Mouse (Mus musculus) lung, postnatal 36 days (tissue): Measurements from ENCODE around the gene Olfr221.
"Not testable (repeated sequence)": the region's sequence is repeated elsewhere in the genome, so short reads cannot be mapped to it uniquely, and the experiment has no call there.

Source experiments
- DNase-seq: peaks from one replicate; pipeline ENCODE4 v3.0.0; 2022; ENCODE audit warnings: mixed read lengths

Olfr221 gene

DNA sequence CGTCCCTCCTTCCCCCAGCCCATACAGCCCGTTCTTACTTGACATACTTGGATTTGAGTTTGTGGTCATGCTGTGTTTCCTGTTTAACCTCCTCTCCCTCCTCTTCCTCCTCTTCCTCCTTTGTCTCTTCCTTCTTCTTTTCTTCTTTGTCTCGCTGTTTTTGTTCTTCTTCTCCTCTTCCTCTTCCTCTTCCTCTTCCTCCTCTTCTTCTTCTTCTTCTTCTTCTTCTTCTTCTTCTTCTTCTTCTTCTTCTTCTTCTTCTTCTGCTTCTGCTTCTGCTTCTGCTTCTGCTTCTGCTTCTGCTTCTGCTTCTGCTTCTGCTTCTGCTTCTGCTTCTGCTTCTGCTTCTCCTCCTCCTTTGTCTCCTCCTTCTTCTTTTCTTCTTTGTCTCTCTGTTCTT lies at the start of gene Olfr221:
TSS of gene Olfr221 (minus strand) at position 101 of the 400 bp plus-strand sequence.
- not testable (repeated sequence) for DNase-seq

GRCm38 (mm10) chr14:52083083-52083482 lies 40.8 kb upstream of the Olfr221 start:
- DNase-seq: no peak

DNA sequence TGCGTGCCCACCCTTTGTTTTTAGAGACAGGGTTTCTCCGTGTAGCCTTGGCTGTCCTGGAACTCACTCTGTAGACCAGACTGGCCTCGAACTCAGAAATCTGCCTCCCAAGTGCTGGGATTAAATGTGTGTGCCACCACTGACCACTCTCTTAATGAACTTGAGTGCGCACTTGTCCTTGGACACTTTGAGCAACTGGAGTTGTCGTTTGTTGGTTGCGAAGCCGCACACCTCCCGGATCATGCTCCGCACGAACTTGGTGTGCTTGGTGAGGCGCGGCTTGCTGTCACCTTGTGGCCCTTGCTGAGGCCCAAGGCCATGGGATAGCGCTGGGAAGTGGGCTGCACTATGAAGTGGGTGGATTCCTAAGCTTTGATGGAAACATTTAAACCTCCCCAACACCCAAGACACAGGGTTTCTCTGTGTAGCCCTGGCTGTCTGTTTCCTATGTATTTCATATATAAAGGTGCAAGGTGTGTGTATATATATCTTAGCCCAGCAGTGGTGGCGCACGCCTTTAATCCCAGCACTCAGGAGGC lies 29.4 kb upstream of the Olfr221 start:
- no peak for DNase-seq

GRCm38 (mm10) chr14:52066135-52066534 lies 23.9 kb upstream of the Olfr221 start:
- no peak for DNase-seq

DNA sequence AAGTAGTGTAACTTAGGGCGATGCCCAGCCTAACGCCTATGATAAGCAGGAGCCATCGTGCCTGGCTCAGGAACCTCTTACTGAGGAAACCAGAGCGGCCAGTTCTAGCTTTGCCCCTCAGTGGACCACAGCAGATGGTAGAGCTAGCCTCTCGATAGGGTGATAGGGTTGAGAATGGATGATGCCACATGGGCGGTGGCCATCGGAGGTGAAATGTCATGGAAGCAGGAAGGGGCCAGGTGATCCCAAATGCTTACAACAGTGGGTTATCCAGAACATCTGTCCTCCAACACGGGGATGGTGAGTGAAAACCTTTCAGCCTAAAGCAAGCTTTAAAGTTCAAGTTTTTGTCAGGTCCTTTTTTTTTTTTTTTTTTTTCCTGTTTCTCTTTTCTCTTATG lies 19.5 kb upstream of the Olfr221 start:
- no peak for DNase-seq

DNA sequence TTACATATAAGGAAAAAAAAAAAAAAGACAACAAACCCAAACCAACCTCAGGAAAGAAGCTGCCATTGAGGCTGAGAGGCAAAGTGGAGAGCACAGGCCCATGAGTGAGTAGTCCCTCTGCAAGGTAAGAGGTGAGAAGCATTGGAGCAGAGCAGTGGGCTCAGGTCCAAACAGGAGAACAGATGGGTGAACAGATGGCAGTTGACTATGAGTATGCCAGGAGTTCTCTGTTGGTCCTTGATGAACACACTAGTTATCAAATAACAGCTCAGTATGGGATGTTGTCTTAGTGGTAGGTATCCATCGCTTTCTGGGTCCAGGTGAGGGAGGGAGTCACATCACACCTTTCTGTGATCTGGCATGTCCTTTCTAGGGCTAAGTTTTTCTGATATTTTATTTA lies 18.5 kb upstream of the Olfr221 start:
- DNase-seq: no peak

GRCm38 (mm10) chr14:52059982-52060381 lies 17.7 kb upstream of the Olfr221 start:
- DNase-seq: no peak

DNA sequence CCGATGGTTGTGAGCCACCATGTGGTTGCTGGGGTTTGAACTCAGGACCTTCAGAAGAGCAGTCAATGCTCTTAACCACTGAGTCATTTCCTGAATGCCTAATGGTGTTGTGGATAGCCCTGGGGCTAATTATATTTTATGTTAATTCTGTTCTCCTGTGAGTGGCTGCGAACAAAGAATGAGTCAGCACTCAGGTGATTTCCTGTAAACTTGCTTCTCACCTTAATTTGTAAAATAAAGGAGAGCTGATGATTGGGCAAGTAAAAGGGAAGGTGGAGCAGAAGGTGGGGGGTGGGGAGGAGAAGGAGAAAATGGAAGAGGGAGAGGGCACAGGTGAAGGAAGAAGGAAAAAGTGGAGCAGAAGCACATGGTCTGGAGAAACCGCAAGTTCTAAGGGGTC lies 10.5 kb upstream of the Olfr221 start:
- DNase-seq: not testable (repeated sequence)

GRCm38 (mm10) chr14:52045966-52046565 lies 3.8 kb upstream of the Olfr221 start:
- DNase-seq: no peak

- peak; percentile 56 for DNase-seq
Measured at GRCm38 (mm10) chr14:52044901-52045678, 2.8 kb upstream of the Olfr221 start.

- DNase-seq: peak; percentile 30
Measured at GRCm38 (mm10) chr14:52043446-52043845, 1.2 kb upstream of the Olfr221 start.

DNA sequence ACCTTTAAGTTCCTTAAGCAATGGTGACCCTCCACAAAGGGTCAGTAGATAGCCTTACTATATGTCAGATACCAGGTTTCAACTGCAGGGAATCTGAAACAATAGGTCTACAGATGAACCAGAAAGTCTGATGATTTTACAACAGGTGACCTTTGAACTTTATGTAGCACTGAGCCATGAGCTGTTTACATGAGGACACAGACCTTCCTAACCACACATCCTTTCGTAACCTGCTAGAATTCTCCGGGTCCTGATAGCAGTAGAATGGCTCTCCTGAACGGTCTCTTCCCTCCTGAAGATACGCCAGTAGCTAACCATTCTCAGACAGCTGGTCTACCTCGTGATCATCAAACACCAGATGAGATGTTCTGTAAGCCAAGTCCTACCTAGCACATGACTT lies 2.9 kb downstream of the Olfr221 start:
- no peak for DNase-seq

- no peak for DNase-seq
Measured at GRCm38 (mm10) chr14:52035926-52036325, 6.3 kb downstream of the Olfr221 start.

DNA sequence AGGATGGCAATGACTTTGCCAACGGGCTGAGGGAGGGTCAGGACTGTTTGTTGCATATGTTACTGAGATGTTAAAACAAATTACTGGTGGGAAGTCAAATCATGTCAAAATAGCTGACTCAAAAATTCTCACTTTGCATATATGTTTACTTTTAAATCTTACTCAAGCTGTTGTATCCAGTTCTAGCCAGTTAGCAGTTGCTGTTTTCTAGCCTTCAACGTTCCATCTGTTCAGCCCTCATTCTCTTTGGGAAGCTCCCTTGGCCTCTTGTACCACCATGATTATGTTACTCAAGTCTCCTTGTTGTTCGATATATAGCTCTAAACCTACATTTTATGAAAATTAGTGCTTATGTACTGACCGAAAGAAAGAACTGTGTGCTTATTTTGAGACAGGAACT lies 15.9 kb downstream of the Olfr221 start:
- DNase-seq: no peak

DNA sequence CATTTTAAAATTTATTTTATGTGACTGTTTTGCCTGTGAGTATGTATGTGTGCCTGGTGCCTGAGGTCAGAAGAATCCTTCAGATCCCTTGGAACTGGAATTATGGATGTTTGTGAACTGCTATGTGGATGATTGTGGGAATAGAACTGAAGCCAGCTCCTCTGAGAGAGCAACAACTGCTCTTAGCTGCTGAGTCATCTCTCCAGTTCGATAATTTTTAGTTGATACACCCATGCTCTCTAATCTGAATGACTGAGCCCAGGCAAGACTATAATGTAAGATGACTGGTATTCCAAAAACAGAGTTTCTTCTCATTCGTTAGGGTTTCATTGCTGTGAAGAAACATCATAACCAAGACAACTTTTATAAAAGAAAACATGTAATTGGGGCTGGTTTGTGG lies 18.1 kb downstream of the Olfr221 start:
- DNase-seq: no peak

GRCm38 (mm10) chr14:52022709-52023459 lies 19.4 kb downstream of the Olfr221 start:
- DNase-seq: peak; percentile 95

- no peak for DNase-seq
Measured at GRCm38 (mm10) chr14:52022244-52022708, 20.0 kb downstream of the Olfr221 start.

DNA sequence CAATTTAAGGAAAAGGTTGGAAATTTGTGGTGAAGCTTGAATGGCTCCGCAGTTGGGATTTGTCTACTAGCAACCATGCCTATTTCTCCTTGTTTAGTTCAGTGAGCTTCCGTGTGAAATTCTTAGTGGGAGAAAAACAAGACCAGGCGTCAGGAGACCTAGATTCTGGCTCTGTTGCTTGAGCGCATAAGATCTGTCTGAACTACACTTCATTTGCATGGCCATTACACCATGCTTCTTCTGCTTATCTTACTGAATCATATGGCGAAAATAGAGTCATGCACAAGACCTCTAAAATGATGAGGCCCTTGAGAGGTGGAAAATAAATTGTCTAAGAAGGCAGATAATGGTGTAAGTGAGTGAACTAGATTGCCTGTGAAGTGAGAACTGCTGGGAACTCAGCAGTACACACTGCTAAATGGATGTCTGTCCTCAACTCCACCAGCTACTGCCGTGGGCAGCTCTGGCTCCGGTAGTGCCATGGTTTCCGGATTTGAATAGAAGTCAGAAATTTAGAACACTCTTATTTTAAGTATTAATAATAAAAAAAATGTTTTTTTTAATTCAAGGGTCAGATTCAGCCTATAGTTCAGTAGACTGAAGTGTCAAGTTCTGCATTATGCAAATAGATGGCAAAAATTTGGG lies 20.6 kb downstream of the Olfr221 start:
- no peak for DNase-seq

- DNase-seq: no peak
Measured at GRCm38 (mm10) chr14:52021138-52021529, 21.1 kb downstream of the Olfr221 start.

- peak; percentile 91 for DNase-seq
Measured at GRCm38 (mm10) chr14:52020486-52021137, 21.6 kb downstream of the Olfr221 start, which contains the start of gene Zfp219. Gene Zfp219, minus strand, starts transcription at chr14:52020733.

DNA sequence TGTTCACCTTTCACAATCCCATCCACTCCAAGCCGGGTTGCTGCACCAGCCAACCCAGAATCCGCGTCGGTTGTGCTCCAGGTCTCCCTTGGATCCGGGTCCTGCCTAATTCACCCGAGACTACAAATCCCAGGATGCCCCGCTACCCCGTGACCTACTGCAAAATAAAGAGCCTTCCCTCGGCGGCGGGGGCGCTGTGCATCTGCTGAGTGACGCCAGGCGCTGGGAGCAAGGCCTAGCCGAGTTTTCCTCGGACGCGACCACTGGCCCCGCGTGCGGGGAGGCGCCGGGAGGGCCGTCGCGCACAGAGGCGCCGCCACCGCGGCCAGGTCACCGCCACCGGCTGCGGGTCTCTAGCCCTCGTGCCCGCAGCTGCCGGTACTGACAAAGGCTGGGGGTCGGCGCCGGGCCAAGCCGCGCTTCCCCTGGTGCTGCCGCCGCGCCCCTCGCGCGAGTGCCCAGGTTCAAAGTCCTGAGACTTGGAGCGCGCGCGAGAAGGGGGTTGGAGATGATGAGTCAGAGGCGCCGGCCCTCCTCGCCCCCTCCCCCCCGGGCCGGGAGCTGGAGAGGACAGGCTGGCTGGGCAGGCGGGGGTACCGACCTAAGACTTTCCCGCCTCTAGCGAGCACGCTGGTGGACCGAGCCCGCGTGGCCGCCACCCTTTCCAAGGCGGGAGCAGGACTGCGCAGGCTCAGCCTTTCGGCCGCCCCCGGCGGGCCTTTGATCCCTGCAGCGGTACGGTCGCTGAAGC lies 22.5 kb downstream of the Olfr221 start:
- peak; percentile 99 for DNase-seq
